Mouse (Mus musculus): ENCODE data around the gene Krtcap2.
"Not testable (repeated sequence)": the region's sequence is repeated elsewhere in the genome, so short reads cannot be mapped to it uniquely, and the experiment has no call there.

The Krtcap2 gene

DNA sequence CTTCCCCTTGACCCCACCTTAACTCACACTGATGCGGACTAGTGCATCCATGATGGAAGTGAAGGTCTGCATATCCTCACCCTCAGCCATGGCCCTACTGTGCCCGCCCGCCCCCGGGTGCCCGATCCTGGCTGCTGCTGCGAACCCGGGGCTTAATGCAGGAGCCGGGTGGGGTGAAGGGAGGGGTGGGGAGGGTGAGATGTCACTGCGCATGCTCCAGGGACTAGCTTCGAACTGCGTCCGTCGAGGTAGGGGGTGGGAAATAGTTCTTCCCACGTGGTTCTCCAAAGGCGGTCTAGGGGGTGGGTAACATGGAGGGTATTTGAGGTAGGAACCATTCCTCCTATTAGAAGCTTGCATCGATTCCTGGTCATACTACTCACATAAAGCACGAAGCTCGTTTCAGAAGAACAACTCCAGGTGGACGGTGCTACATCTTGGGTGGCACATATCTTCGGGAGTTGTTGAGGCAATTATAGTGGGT, at the start of gene Krtcap2:
Krtcap2 (plus strand) TSS at position 279 of the 484 bp plus-strand sequence.
- in situ Hi-C loops (cut with MboI, MseI): loop anchor here (5.0 kb wide), 1 partner anchor 37 kb away; the partner anchor contains the start of gene Efna1

- in situ Hi-C loops (cut with MboI, MseI): no loop called here
Observed at GRCm38 (mm10) chr3:89195979-89196877, 49.5 kb upstream of the Krtcap2 start.

- in situ Hi-C loops (cut with MboI, MseI): no loop called here
Observed at GRCm38 (mm10) chr3:89199839-89200238, 45.9 kb upstream of the Krtcap2 start.

GRCm38 (mm10) chr3:89202253-89203141, 43.3 kb upstream of the Krtcap2 start, which contains the start of gene Gba:
Gba (plus strand) TSS chr3:89202928.
- in situ Hi-C loops (cut with MboI, MseI): no loop called here

GRCm38 (mm10) chr3:89203142-89203514, 42.6 kb upstream of the Krtcap2 start:
- in situ Hi-C loops (cut with MboI, MseI): no loop called here

GRCm38 (mm10) chr3:89206079-89206478, 39.7 kb upstream of the Krtcap2 start:
- in situ Hi-C loops (cut with MboI, MseI): no loop called here

- in situ Hi-C loops (cut with MboI, MseI): no loop called here
Observed at GRCm38 (mm10) chr3:89206695-89207094, 39.1 kb upstream of the Krtcap2 start.

- in situ Hi-C loops (cut with MboI, MseI): no loop called here
Observed at GRCm38 (mm10) chr3:89208075-89208657, 37.6 kb upstream of the Krtcap2 start.

DNA sequence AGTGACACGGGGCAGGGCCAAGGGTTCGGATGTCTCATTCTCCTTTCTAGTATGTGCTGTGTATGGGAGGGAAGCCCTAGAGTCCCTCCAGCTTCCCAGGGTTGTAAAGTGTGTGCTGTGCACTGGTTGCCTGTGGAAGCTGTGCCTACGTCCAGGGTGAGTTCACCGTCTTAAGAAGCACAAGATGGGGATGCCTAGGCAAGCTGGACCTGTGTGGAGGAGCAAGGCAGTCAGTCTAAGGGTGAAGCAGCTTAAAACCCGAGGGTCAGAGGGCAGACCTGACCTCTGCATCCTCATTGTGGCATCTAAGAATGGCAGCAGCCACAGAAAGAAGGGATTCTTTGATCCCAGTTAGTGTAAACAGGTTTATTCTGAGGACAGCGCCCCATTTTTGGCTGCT, 37.0 kb upstream of the Krtcap2 start:
- in situ Hi-C loops (cut with MboI, MseI): no loop called here

DNA sequence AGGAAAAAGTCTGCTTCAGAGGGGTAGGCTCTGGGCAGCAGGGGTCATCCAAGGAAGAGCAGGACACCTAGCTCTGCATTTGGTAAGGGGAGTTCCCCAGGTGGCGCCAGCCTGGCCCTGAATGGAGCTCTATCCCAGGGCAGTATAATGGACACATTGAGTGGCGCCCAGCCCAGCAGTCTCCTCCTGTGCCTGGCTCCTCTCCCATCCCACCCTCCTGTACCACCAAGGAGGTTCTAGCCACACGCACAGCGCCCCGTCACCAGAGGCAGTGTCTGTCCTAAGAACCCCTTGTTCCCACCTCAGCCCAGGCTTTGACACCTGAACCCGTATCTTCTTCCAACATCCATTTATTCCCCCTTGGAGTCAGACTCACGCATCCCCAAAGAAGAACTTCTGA, 36.0 kb upstream of the Krtcap2 start:
- in situ Hi-C loops (cut with MboI, MseI): no loop called here

DNA sequence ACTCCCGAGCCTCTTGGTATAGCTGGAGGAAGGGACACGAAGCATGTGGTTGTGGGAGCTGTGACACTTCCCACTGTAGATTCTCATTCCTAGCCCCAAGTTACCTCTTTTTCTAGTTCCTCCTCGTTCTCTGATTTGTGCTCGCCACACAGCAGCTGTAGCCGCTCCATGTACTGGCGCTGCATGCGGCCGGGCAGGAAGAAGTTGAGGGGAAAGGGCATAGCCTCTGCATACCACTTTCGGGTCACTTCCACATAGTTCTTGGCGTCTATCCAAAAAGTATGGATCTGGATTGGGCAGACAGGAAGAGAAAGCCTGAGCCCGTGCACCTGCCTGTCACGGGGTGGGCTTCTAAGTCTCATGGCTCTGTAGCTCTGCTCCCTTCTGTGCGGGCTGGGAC, 35.6 kb upstream of the Krtcap2 start:
- in situ Hi-C loops (cut with MboI, MseI): no loop called here

- in situ Hi-C loops (cut with MboI, MseI): no loop called here
Observed at GRCm38 (mm10) chr3:89210731-89211130, 35.0 kb upstream of the Krtcap2 start.

GRCm38 (mm10) chr3:89213803-89214530, 31.8 kb upstream of the Krtcap2 start:
- in situ Hi-C loops (cut with MboI, MseI): no loop called here

GRCm38 (mm10) chr3:89214681-89215411, 30.9 kb upstream of the Krtcap2 start, which contains the start of gene Thbs3:
Thbs3 (plus strand) TSS chr3:89215180.
- in situ Hi-C loops (cut with MboI, MseI): no loop called here

GRCm38 (mm10) chr3:89215853-89216252, 29.9 kb upstream of the Krtcap2 start:
- in situ Hi-C loops (cut with MboI, MseI): no loop called here

- in situ Hi-C loops (cut with MboI, MseI): not testable (repeated sequence)
Observed at GRCm38 (mm10) chr3:89216407-89216806, 29.4 kb upstream of the Krtcap2 start.

GRCm38 (mm10) chr3:89218271-89218670, 27.5 kb upstream of the Krtcap2 start:
- in situ Hi-C loops (cut with MboI, MseI): no loop called here

DNA sequence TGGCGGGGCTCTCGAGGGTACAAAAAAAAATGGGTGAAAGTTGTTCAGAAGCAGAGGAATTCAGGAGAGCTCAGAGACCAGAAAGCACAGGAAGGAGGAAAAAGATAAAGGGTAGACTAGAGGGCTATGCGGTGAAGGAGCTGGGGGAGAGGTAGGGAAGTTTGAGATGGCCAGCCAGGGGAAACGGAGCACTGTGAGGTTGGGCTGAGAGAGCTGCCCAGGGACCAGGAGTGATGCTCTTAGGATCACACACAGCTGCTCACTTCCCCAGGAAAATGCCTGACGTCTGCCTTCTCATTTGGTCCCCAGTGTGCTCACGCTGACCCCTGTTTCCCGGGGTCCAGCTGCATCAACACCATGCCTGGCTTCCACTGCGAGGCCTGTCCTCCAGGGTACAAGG, 26.2 kb upstream of the Krtcap2 start:
- in situ Hi-C loops (cut with MboI, MseI): no loop called here

DNA sequence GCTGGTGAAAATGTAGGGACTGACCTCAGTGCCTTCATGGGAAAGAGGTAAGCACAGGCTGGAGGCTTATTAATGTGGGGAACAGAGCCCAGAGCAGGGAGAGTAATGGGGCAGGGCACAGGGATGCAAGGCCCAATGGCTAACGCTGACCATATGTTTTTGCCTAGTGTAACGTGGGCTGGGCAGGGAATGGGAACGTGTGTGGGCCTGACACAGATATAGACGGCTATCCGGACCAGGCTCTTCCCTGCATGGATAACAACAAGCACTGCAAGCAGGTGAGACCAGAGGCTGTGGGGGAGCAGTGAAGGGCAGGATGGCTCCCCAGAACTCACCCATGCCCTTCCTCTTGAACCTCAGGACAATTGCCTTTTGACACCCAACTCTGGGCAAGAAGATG, 24.6 kb upstream of the Krtcap2 start:
- in situ Hi-C loops (cut with MboI, MseI): no loop called here

- in situ Hi-C loops (cut with MboI, MseI): no loop called here
Observed at GRCm38 (mm10) chr3:89224796-89225195, 21.0 kb upstream of the Krtcap2 start.

Measured in T-helper 1 cell (primary cell).